Mouse (Mus musculus): ENCODE measurements around the gene Cradd. TPM values are rescaled to one million over a fixed set of nuclear protein-coding genes. Genes with fewer than 3 reads are reported as not detected.

Cradd gene
- polyA plus RNA-seq, 1 experiment, result 9.5 TPM

GRCm38 (mm10) chr10:95360048-95360447, 36.1 kb upstream of the Cradd start:
- H3K4me3 ChIP-seq, result no peak overlapping the region
- TF ChIP-seq USF1 (IDR thresholded peaks at IDR 0.05; ENCODE audit: low read depth) (no peak), MYOD1 (IDR thresholded peaks at IDR 0.05; ENCODE audit: control insufficient read depth in 1 of 3, insufficient read length in 2 of 3, low read depth in 2 of 3) (peak in 2 of 3 experiments; percentile 63 to 64)
- no peaks in the 10 kb centered on the region for H3K79me2 ChIP-seq (ENCODE audit: control insufficient read depth, insufficient read depth)
- no peak overlapping the region for H3ac ChIP-seq (ENCODE audit: control insufficient read depth, insufficient read length)
- no peaks in the 10 kb centered on the region for H3K27me3 ChIP-seq (ENCODE audit: control insufficient read depth, insufficient read depth, insufficient read length)
- H3K4me2 ChIP-seq (ENCODE audit: low read depth), result no peak overlapping the region
- H3K36me3 ChIP-seq (ENCODE audit: control insufficient read depth, insufficient read depth), result no peaks in the 10 kb centered on the region

- no peaks in the 10 kb centered on the region for H3K36me3 ChIP-seq (ENCODE audit: control insufficient read depth, insufficient read depth)
- H3ac ChIP-seq (ENCODE audit: control insufficient read depth, insufficient read length), result no peak overlapping the region
- no peak overlapping the region for H3K4me2 ChIP-seq (ENCODE audit: low read depth)
- TF ChIP-seq POLR2A (IDR thresholded peaks at IDR 0.05; ENCODE audit: insufficient read length, low read depth) (no peak), POLR2AphosphoS2 (IDR thresholded peaks at IDR 0.05; ENCODE audit: insufficient read length, low read depth) (no peak), CEBPB (IDR thresholded peaks at IDR 0.05; ENCODE audit: insufficient read depth, poor library complexity, severe bottlenecking) (no peak), MYOD1 (IDR thresholded peaks at IDR 0.05; ENCODE audit: control insufficient read depth in 1 of 3, insufficient read length in 2 of 3, low read depth in 2 of 3) (no peak), SRF (IDR thresholded peaks at IDR 0.05; ENCODE audit: control insufficient read depth, insufficient read length, low read depth) (no peak), REST (IDR thresholded peaks at IDR 0.05; ENCODE audit: insufficient read depth, insufficient read length) (no peak), TCF3 (IDR thresholded peaks at IDR 0.05; ENCODE audit: insufficient read length, low read depth) (no peak), MAX (IDR thresholded peaks at IDR 0.05; ENCODE audit: low read depth) (no peak), E2F4 (IDR thresholded peaks at IDR 0.05; ENCODE audit: insufficient read depth) (no peak), MYOG (IDR thresholded peaks at IDR 0.05; ENCODE audit: control insufficient read depth in 1 of 3, insufficient read depth in 1 of 3, insufficient read length in 2 of 3, low read depth in 2 of 3) (no peak), USF1 (IDR thresholded peaks at IDR 0.05; ENCODE audit: low read depth) (no peak), TCF12 (IDR thresholded peaks at IDR 0.05; ENCODE audit: insufficient read depth, poor library complexity, severe bottlenecking) (no peak)
- no peak overlapping the region for H3K4me3 ChIP-seq
- H3K27me3 ChIP-seq (ENCODE audit: control insufficient read depth, insufficient read depth, insufficient read length), result no peaks in the 10 kb centered on the region
- H3K79me2 ChIP-seq (ENCODE audit: control insufficient read depth, insufficient read depth), result no peaks in the 10 kb centered on the region
Observed at GRCm38 (mm10) chr10:95357721-95358120, 33.8 kb upstream of the Cradd start.

DNA sequence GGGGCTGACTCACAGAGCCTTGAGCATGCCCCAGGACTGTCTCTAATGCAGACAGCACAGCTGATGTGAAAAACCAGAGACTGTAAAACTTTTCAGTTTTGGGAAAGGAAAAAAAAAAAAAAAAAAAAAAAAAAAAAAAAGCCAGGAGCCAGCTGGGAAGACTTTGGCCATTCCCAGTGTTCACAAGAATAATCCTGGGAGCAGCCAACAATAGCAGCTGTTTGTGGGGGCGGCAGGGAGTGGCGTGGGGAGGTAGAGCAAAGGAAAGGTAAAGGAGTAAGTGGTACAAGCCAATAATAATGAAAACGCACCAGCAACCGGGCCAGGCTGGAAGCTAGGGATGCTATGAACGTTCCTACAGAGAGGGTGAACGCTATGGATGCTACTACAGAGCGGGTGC, 32.8 kb upstream of the Cradd start:
- no peaks in the 10 kb centered on the region for H3K79me2 ChIP-seq (ENCODE audit: control insufficient read depth, insufficient read depth)
- no peak for TF ChIP-seq POLR2AphosphoS2 (IDR thresholded peaks at IDR 0.05; ENCODE audit: insufficient read length, low read depth)
- no peak for TF ChIP-seq CEBPB (IDR thresholded peaks at IDR 0.05; ENCODE audit: insufficient read depth, poor library complexity, severe bottlenecking)
- peak in 1 of 3 experiments; percentile 65 for TF ChIP-seq MYOG (IDR thresholded peaks at IDR 0.05; ENCODE audit: control insufficient read depth in 1 of 3, insufficient read depth in 1 of 3, insufficient read length in 2 of 3, low read depth in 2 of 3)
- no peak for TF ChIP-seq MAX (IDR thresholded peaks at IDR 0.05; ENCODE audit: low read depth)
- TF ChIP-seq USF1 (IDR thresholded peaks at IDR 0.05; ENCODE audit: low read depth), result no peak
- no peak for TF ChIP-seq POLR2A (IDR thresholded peaks at IDR 0.05; ENCODE audit: insufficient read length, low read depth)
- no peak for TF ChIP-seq TCF3 (IDR thresholded peaks at IDR 0.05; ENCODE audit: insufficient read length, low read depth)
- TF ChIP-seq MYOD1 (IDR thresholded peaks at IDR 0.05; ENCODE audit: control insufficient read depth in 1 of 3, insufficient read length in 2 of 3, low read depth in 2 of 3), result peak in 2 of 3 experiments; percentile 62 to 68
- TF ChIP-seq REST (IDR thresholded peaks at IDR 0.05; ENCODE audit: insufficient read depth, insufficient read length), result no peak
- no peak for TF ChIP-seq SRF (IDR thresholded peaks at IDR 0.05; ENCODE audit: control insufficient read depth, insufficient read length, low read depth)
- peak; percentile 45 for TF ChIP-seq TCF12 (IDR thresholded peaks at IDR 0.05; ENCODE audit: insufficient read depth, poor library complexity, severe bottlenecking)
- no peak for TF ChIP-seq E2F4 (IDR thresholded peaks at IDR 0.05; ENCODE audit: insufficient read depth)
- peak overlapping the region; percentile 57 for H3K4me2 ChIP-seq (ENCODE audit: low read depth)
- H3ac ChIP-seq (ENCODE audit: control insufficient read depth, insufficient read length), result no peak overlapping the region
- H3K4me3 ChIP-seq, result no peak overlapping the region
- H3K27me3 ChIP-seq (ENCODE audit: control insufficient read depth, insufficient read depth, insufficient read length), result no peaks in the 10 kb centered on the region
- no peaks in the 10 kb centered on the region for H3K36me3 ChIP-seq (ENCODE audit: control insufficient read depth, insufficient read depth)

GRCm38 (mm10) chr10:95355678-95356268, 31.8 kb upstream of the Cradd start:
- TF ChIP-seq TCF3 (IDR thresholded peaks at IDR 0.05; ENCODE audit: insufficient read length, low read depth), result peak; percentile 95
- TF ChIP-seq REST (IDR thresholded peaks at IDR 0.05; ENCODE audit: insufficient read depth, insufficient read length), result no peak
- TF ChIP-seq TCF12 (IDR thresholded peaks at IDR 0.05; ENCODE audit: insufficient read depth, poor library complexity, severe bottlenecking), result peak; percentile 92
- TF ChIP-seq SRF (IDR thresholded peaks at IDR 0.05; ENCODE audit: control insufficient read depth, insufficient read length, low read depth), result no peak
- peak; percentile 96 to 100 (median 96) for TF ChIP-seq MYOG (IDR thresholded peaks at IDR 0.05; ENCODE audit: control insufficient read depth in 1 of 3, insufficient read depth in 1 of 3, insufficient read length in 2 of 3, low read depth in 2 of 3)
- no peak for TF ChIP-seq POLR2AphosphoS2 (IDR thresholded peaks at IDR 0.05; ENCODE audit: insufficient read length, low read depth)
- peak; percentile 93 to 99 (median 99) for TF ChIP-seq MYOD1 (IDR thresholded peaks at IDR 0.05; ENCODE audit: control insufficient read depth in 1 of 3, insufficient read length in 2 of 3, low read depth in 2 of 3)
- no peak for TF ChIP-seq USF1 (IDR thresholded peaks at IDR 0.05; ENCODE audit: low read depth)
- TF ChIP-seq E2F4 (IDR thresholded peaks at IDR 0.05; ENCODE audit: insufficient read depth), result no peak
- no peak for TF ChIP-seq MAX (IDR thresholded peaks at IDR 0.05; ENCODE audit: low read depth)
- TF ChIP-seq CEBPB (IDR thresholded peaks at IDR 0.05; ENCODE audit: insufficient read depth, poor library complexity, severe bottlenecking), result no peak
- no peak for TF ChIP-seq POLR2A (IDR thresholded peaks at IDR 0.05; ENCODE audit: insufficient read length, low read depth)
- no peaks in the 10 kb centered on the region for H3K79me2 ChIP-seq (ENCODE audit: control insufficient read depth, insufficient read depth)
- no peak overlapping the region for H3ac ChIP-seq (ENCODE audit: control insufficient read depth, insufficient read length)
- H3K27me3 ChIP-seq (ENCODE audit: control insufficient read depth, insufficient read depth, insufficient read length), result no peaks in the 10 kb centered on the region
- peak overlapping the region; percentile 57 for H3K4me2 ChIP-seq (ENCODE audit: low read depth)
- no peak overlapping the region for H3K4me3 ChIP-seq
- H3K36me3 ChIP-seq (ENCODE audit: control insufficient read depth, insufficient read depth), result no peaks in the 10 kb centered on the region
